Mouse (Mus musculus): Measurements from ENCODE around the gene Tbx21. TPM values are rescaled to one million over a fixed set of nuclear protein-coding genes. Genes with fewer than 3 reads are reported as not detected.
A peak's percentile ranks its signal among the peaks of the same experiment; 100 is the strongest.

The Tbx21 gene
- total RNA-seq, 1 experiment, result 0.27 TPM

DNA sequence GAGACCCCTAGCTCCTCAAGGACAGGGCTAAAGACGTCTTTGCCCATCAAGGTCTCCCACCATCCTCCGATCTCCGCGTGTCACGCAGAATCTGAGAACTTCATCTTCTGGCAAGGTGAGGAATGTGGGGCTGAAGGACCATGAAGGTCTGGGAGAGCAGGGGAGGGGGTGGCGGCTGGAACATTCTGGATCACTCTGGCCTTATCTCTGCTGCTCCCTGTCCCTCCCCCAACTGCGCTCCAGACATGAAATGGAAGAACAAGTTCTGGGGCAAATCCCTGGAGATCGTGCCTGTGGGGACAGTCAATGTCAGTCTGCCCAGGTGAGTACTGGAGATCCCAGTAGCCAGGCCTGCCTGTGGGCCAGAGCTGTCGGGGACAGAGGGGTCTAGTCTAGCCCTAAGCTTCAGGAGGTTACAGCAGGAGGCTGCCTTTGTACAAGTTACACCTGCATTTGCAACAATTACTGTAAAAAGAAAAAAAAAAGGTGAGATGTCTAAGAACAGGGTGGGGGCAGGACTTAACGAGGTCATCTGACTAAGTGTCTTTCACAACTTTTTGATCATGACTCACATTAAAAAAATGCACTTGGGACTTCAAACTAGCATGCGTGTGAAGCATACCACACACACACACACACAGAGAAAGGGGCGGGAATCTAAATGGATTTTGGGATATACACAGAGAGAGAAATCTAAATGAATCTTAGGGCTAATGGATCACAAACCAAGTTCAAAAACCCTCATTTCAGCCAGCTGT lies 49.4 kb downstream of the Tbx21 start:
- Histone ChIP-seq H3K36me3 (ENCODE audit: control insufficient read depth, insufficient read depth, low read length, poor library complexity, severe bottlenecking) (peaks cover 8% of the 10 kb centered on the region; the same call in 1 of the 2 replicates), H3K27ac (ENCODE audit: insufficient read depth, low read depth, low read length, poor library complexity, severe bottlenecking) (no peak overlapping the region), H3K4me1 (ENCODE audit: control insufficient read depth in 2 of 2, insufficient read depth in 2 of 2, low read length in 2 of 2, poor library complexity in 1 of 2) (peaks cover 0 to 17% of the 10 kb centered on the region in 2 experiments; a peak in 1 of 4 replicates), H3K9me3 (ENCODE audit: control insufficient read depth, insufficient read depth, low read depth, low read length) (no peaks in the 10 kb centered on the region), H3K9ac (ENCODE audit: insufficient read depth, low read depth, low read length, poor library complexity, severe bottlenecking) (no peak overlapping the region), H3K4me3 (ENCODE audit: insufficient read depth in 1 of 2, low read depth in 1 of 2, low read length in 2 of 2, poor library complexity in 1 of 2, severe bottlenecking in 1 of 2) (no peak overlapping the region)
- DNase-seq (ENCODE audit: low read depth, low spot score), result no peak
- TF ChIP-seq HCFC1 (IDR thresholded peaks at IDR 0.05; ENCODE audit: borderline replicate concordance, insufficient read depth, low read length) (no peak), ZNF384 (IDR thresholded peaks at IDR 0.05; ENCODE audit: low read depth, low read length) (no peak), ZC3H11A (IDR thresholded peaks at IDR 0.05; ENCODE audit: borderline replicate concordance, low read depth, low read length) (no peak), CHD2 (IDR thresholded peaks at IDR 0.05; ENCODE audit: low read depth, low read length) (no peak), MAFK (IDR thresholded peaks at IDR 0.05; ENCODE audit: insufficient read depth, low read depth, low read length) (no peak)
- in situ Hi-C loops (cut with MboI; ENCODE audit: low sequenced_read_pairs in 2 of 2, unreplicated experiment in 2 of 2), result no loop called here

DNA sequence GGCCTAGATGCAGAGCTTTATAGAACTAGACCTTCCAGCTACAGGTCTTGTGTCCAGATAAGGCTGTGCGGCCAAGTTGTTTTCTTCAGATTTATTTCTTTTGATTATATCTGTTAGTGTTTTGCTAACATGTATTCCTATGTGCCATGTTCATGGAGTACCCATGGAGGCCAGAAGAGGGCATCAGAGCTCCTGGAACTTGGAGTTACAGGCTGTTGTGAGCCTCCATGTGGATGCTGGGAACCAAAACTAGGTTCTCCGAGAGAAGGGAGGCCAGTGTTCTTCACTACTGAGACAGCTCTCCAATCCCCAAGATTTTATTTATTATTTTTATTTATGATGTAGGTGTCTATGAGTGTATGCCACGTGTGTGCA lies 51.2 kb downstream of the Tbx21 start:
- H3K27ac ChIP-seq (ENCODE audit: insufficient read depth, low read depth, low read length, poor library complexity, severe bottlenecking), result no peak overlapping the region
- no peak overlapping the region for H3K4me3 ChIP-seq (ENCODE audit: insufficient read depth in 1 of 2, low read depth in 1 of 2, low read length in 2 of 2, poor library complexity in 1 of 2, severe bottlenecking in 1 of 2)
- H3K4me1 ChIP-seq (ENCODE audit: control insufficient read depth in 2 of 2, insufficient read depth in 2 of 2, low read length in 2 of 2, poor library complexity in 1 of 2), result peaks cover 3 to 24% of the 10 kb centered on the region in 2 experiments; a peak in 1 of 4 replicates
- TF ChIP-seq ZC3H11A (IDR thresholded peaks at IDR 0.05; ENCODE audit: borderline replicate concordance, low read depth, low read length) (no peak), HCFC1 (IDR thresholded peaks at IDR 0.05; ENCODE audit: borderline replicate concordance, insufficient read depth, low read length) (no peak), MAFK (IDR thresholded peaks at IDR 0.05; ENCODE audit: insufficient read depth, low read depth, low read length) (no peak), ZNF384 (IDR thresholded peaks at IDR 0.05; ENCODE audit: low read depth, low read length) (no peak)
- in situ Hi-C loops (cut with MboI; ENCODE audit: low sequenced_read_pairs in 2 of 2, unreplicated experiment in 2 of 2), result no loop called here
- no peak for DNase-seq (ENCODE audit: low read depth, low spot score)
- no peaks in the 10 kb centered on the region for H3K9me3 ChIP-seq (ENCODE audit: control insufficient read depth, insufficient read depth, low read depth, low read length)
- H3K36me3 ChIP-seq (ENCODE audit: control insufficient read depth, insufficient read depth, low read length, poor library complexity, severe bottlenecking), result peaks cover 8% of the 10 kb centered on the region; the same call in 1 of the 2 replicates
- H3K9ac ChIP-seq (ENCODE audit: insufficient read depth, low read depth, low read length, poor library complexity, severe bottlenecking), result no peak overlapping the region

DNA sequence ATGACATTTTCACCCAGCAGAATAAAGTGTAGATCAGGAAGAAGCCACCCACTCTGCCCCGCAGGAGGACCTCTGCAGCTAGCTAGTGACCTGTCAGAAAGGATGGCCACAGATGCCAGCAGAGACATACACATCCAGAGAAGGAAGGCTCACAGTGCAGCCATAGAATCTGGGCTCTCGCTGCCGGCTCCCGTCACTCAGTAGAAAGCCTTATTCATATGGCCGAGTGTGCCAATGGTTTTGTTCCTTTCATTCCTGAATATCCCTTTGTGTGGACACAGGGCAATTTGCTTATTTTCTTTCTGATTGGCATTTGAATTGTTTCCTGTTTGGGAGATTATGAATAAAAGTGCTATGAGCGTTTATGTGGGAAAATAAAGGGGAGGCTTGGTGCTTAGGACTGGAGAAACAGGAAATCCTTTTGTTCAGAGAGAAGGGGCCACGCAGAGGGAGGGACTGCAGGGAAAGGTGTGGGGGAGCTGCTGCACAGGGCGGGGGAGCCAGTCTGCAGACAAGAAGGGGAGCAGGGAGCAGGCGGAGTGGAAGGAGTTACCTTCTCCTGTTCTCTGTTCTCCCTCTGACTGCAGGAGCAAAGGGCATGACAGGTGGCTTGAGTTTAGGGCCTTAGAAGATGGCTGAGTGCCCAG lies 51.7 kb downstream of the Tbx21 start:
- TF ChIP-seq HCFC1 (IDR thresholded peaks at IDR 0.05; ENCODE audit: borderline replicate concordance, insufficient read depth, low read length) (no peak), ZC3H11A (IDR thresholded peaks at IDR 0.05; ENCODE audit: borderline replicate concordance, low read depth, low read length) (no peak), CHD2 (IDR thresholded peaks at IDR 0.05; ENCODE audit: low read depth, low read length) (no peak), MAFK (IDR thresholded peaks at IDR 0.05; ENCODE audit: insufficient read depth, low read depth, low read length) (no peak), ZNF384 (IDR thresholded peaks at IDR 0.05; ENCODE audit: low read depth, low read length) (no peak)
- H3K9ac ChIP-seq (ENCODE audit: insufficient read depth, low read depth, low read length, poor library complexity, severe bottlenecking), result no peak overlapping the region
- DNase-seq (ENCODE audit: low read depth, low spot score), result no peak
- no peak overlapping the region for H3K4me3 ChIP-seq (ENCODE audit: insufficient read depth in 1 of 2, low read depth in 1 of 2, low read length in 2 of 2, poor library complexity in 1 of 2, severe bottlenecking in 1 of 2)
- H3K27ac ChIP-seq (ENCODE audit: insufficient read depth, low read depth, low read length, poor library complexity, severe bottlenecking), result no peak overlapping the region
- H3K36me3 ChIP-seq (ENCODE audit: control insufficient read depth, insufficient read depth, low read length, poor library complexity, severe bottlenecking), result peaks cover 6% of the 10 kb centered on the region; the same call in 1 of the 2 replicates
- H3K4me1 ChIP-seq (ENCODE audit: control insufficient read depth in 2 of 2, insufficient read depth in 2 of 2, low read length in 2 of 2, poor library complexity in 1 of 2), result peaks cover 3 to 27% of the 10 kb centered on the region in 2 experiments; a peak in 1 of 4 replicates
- in situ Hi-C loops (cut with MboI; ENCODE audit: low sequenced_read_pairs in 2 of 2, unreplicated experiment in 2 of 2), result no loop called here
- no peaks in the 10 kb centered on the region for H3K9me3 ChIP-seq (ENCODE audit: control insufficient read depth, insufficient read depth, low read depth, low read length)

DNA sequence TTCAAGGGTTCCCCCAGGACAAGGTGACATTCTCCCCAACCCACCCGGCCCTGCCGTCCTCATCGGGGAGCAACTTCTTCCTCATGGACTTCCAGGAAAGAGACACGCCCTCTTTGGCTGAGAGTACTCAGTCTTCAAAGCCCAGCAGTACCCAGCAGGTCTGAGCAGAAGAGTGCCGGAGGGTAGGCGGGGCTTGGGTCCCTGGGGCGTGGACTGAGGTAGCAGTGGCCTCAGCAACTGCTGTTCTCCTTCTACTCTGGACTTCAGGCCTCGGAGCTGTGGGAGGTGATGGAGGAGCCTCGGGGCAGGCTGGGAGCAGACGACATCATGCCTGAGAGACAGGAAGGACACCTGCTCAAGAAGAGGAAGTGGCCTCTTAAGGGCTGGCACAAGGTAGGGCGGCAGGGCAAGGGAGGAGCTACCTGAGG lies 62.9 kb downstream of the Tbx21 start:
- Histone ChIP-seq H3K9me3 (ENCODE audit: control insufficient read depth, insufficient read depth, low read depth, low read length) (no peaks in the 10 kb centered on the region), H3K4me1 (ENCODE audit: control insufficient read depth in 2 of 2, insufficient read depth in 2 of 2, low read length in 2 of 2, poor library complexity in 1 of 2) (peaks cover 3 to 13% of the 10 kb centered on the region in 2 experiments; a peak in 3 of 4 replicates), H3K4me3 (ENCODE audit: insufficient read depth in 1 of 2, low read depth in 1 of 2, low read length in 2 of 2, poor library complexity in 1 of 2, severe bottlenecking in 1 of 2) (peak overlapping the region; percentile 9 to 24; a peak in 2 of 4 replicates), H3K27ac (ENCODE audit: insufficient read depth, low read depth, low read length, poor library complexity, severe bottlenecking) (no peak overlapping the region), H3K36me3 (ENCODE audit: control insufficient read depth, insufficient read depth, low read length, poor library complexity, severe bottlenecking) (peaks cover 18% of the 10 kb centered on the region; the same call in 1 of the 2 replicates), H3K9ac (ENCODE audit: insufficient read depth, low read depth, low read length, poor library complexity, severe bottlenecking) (0 out of 2 replicates have a peak overlapping the region, but pooled peaks have one; percentile 8)
- peak; percentile 68 for DNase-seq (ENCODE audit: low read depth, low spot score)
- in situ Hi-C loops (cut with MboI; ENCODE audit: low sequenced_read_pairs in 2 of 2, unreplicated experiment in 2 of 2), result no loop called here
- TF ChIP-seq ZC3H11A (IDR thresholded peaks at IDR 0.05; ENCODE audit: borderline replicate concordance, low read depth, low read length) (no peak), CHD2 (IDR thresholded peaks at IDR 0.05; ENCODE audit: low read depth, low read length) (no peak), MAFK (IDR thresholded peaks at IDR 0.05; ENCODE audit: insufficient read depth, low read depth, low read length) (no peak), ZNF384 (IDR thresholded peaks at IDR 0.05; ENCODE audit: low read depth, low read length) (no peak), HCFC1 (IDR thresholded peaks at IDR 0.05; ENCODE audit: borderline replicate concordance, insufficient read depth, low read length) (no peak)
